Mouse (Mus musculus) spleen, adult 18-20 months (tissue): Measurements from ENCODE around the gene Mgat4c.

Source experiments
- DNase-seq, 2 experiments: peaks; one replicate each; pipeline ENCODE4 v3.0.0; 2022; ENCODE audit warnings: mixed read lengths in 2 of 2

The Mgat4c gene

GRCm38 (mm10) chr10:101681437-101681912, at the start of gene Mgat4c:
Gene Mgat4c, plus strand, starts transcription at chr10:101681487.
- no peak for DNase-seq

DNA sequence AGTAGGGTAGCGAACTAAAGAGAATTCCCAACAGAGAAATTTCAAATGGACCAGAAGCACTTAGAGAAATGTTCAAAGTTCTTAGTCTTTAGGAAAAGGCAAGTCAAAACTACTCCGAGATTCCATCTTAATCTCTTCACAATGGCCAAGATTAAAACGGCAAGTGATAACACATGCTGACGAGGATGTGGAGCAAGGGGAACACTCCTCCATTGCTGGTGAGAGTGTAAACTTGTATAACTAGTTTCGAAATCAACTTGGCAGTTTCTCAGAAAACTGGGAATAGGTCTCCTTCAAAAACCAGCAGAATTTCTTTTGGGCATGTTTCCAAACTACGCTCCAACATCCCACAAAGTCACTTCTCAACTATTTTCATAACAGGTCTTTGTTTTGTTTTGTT, 46.0 kb upstream of the Mgat4c start:
- DNase-seq = no peak

DNA sequence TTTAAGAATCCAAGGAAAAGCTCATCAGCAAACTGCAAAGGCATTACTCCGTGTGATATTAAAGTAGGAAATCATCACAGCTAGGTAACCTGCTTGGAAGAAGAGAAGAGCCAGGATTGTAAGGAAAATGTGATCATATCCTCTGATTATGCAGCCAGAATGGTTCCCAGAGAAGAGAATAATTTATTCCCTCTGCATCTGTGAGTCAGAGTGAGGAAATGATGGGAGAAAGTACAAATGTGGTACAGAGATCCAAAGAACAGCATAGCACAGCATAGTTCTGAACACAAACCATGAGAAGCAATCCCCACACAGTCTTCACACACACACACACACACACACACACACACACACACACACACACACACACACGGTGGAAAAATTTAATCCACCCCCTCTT, 40.2 kb upstream of the Mgat4c start:
- no peak for DNase-seq

GRCm38 (mm10) chr10:101681914-101682313, 627 bp downstream of the Mgat4c start:
- no peak for DNase-seq

DNA sequence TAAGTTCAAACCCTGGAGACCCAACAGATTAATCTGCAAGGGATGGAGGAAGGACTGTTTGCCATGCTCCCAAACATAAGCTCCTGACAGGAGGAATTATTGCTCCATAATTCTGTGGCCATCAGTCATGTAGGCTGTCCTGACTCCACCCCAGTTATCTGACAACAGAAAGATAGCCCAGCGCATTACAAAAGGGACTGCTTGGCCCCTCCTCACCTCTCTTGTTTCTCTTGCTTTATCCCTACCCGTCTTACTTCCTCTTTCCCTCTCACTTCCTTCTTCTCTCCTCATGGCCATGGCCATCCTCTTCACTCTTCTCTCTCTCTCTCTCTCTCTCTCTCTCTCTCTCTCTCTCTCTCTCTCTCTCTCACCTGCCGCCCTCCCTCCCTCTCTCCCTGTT, 80.5 kb downstream of the Mgat4c start:
- no peak for DNase-seq

DNA sequence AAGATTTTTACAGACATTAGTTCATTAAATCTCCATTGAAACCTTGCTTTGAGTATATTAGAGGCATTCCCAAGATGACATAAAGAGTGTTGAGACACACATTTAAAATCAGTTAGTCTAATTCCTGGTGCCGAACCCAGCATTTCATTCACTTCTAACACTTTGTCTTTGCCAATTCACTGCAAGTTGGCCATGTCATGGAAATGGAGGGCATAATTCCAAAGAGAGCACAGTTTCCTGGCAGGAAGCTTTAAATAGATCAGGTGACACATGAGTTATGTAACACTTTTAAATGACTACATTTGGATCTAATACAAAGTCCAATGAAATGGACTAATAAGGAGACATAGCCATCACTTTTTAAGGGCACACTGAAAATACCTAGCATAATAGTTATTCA, 89.4 kb downstream of the Mgat4c start:
- no peak for DNase-seq

DNA sequence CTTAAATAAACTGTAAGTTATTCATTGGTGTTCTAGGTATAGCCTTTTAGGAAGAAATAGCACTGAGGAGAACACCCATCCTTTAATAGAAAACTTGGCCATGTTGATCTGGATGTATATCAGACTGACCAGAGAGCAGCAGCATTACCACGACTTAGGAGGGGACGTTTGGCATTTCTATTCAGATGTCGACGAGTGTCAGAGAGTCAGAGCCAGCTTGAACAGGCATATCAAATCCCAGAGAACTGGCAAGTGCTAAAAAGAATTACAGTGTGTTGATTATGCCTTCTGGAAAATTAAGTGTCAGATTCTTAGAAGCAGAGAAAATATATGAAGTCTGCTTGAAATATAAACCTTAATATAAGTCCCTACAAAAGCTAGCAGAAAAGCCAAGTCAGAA, 89.9 kb downstream of the Mgat4c start:
- DNase-seq = no peak

DNA sequence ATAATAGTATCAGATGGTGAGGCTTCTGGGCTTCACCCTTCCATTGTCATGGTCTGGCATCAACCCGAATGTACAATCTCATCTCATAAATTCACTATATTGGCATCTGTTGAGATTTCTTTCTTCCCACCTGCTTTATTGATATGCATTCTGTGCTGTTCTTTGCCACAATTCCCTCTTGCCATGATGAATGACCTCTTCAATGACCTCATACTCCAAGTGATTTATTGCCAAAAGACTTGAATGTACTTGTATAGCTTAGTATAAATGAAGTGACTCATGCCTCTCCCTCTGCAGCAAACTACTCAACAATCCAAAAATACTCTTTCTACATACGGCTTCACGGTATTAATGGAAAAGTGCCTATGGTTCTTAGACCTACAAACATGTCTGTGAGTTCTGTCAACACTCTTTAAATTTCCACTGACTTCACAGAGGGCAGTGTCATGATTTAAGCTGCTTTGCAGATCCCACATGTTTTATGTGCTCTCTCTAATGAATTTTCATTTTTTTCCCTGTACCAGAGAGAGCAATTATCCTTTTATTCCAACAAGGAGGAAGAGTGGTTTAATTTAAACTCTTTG, 102.0 kb downstream of the Mgat4c start:
- no peak for DNase-seq

- no peak for DNase-seq
Measured at GRCm38 (mm10) chr10:101795507-101795906, 114.2 kb downstream of the Mgat4c start.

- DNase-seq = no peak
Measured at GRCm38 (mm10) chr10:101798831-101799474, 117.7 kb downstream of the Mgat4c start.

DNA sequence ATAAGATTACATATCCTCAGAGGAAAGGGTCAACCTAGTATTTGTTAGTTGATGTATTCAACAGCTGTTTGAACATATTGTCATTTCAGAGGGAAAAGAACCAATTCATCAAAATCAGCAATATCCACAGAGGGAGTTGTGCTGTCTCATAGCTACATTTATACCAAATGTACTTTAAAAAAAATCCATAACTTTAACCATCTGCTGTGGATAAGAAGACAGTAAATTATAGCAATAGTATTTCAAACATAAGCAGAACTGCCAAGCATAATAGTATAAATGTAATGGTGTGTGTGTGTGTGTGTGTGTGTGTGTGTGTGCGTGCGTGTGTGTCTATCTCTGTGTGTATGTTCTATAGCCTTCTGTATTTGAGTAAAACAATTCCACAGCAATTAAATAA, 127.5 kb downstream of the Mgat4c start:
- DNase-seq = no peak

DNA sequence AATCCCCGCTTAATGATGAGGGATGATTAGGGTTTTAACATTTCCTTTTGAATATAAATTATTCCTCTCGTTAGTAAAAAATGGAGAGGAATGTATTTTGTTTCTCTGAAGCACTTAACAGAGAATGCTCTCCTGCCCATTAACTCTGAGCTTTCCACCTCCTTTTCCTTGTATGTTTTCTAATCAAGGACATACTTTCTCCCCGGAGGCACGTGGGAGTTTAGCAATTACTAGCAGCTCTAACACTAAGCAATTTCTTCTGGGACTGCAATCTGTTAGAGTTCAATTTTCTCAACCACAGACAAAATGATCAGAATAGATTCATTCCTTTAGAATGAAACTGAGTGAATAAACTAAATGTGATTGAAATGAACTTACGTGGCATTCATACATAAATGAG, 135.6 kb downstream of the Mgat4c start:
- no peak for DNase-seq

GRCm38 (mm10) chr10:101827944-101828343, 146.7 kb downstream of the Mgat4c start:
- DNase-seq = no peak

DNA sequence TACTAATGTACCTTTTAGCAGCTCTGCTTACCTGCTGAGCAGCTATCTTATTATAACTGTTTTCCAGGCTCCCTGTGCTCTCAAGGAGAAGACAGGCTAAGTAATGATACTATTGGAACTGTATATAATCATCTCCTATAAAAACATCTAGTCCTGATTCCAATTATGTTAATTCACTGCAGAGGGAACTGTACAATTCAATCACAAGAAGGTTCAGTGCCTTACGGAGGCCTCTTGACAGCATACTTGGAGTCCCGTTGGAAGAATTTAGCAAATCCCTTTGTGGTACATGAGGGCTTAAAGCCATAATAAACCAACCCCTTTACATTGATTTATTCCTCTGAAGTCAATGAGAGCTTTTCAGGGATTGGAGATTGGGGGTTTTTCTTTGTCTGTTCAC, 174.8 kb downstream of the Mgat4c start:
- DNase-seq = no peak

GRCm38 (mm10) chr10:101889866-101890265, 208.6 kb downstream of the Mgat4c start:
- DNase-seq = no peak

DNA sequence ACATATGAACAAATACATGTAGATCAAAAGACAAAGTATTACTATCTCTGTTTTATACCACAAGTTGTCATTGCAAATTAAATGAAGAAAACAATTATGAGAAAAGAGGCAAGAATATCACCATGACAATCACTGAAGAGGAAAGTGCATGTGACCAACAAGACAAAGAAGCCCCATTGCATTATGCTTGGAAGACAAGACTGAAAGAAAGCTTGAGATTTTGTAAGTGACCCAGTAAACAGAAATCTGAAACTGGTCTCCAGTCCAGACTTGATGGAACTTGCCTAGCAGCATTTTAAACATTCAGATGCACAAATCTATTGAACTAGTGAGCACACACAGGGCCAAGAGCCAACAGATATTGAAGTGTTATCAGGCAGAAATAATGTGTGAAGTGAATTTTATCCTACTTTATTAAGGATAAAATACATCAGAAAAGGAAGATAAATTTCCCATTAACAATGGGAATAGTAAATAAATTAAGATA, 236.1 kb downstream of the Mgat4c start:
- no peak for DNase-seq

GRCm38 (mm10) chr10:101997612-101998011, 316.3 kb downstream of the Mgat4c start:
- no peak for DNase-seq

DNA sequence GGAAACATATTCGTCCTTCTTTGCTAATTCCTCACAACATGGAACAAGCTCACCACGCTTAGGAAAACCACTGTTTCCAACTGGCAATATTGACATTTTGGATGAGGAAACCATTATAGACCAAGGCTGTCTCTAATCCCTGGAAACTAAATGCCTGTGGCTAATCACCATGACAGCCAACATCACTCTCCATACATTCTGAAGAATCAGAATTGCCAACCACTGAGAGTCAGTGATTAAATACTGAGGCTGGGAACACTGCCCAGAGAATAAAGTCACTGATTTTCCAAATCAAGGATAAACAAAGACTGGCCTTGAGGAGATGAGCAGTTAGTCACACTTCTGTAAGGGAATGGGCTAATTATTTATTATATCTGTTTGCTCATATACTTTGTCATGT, 361.2 kb downstream of the Mgat4c start:
- DNase-seq = no peak

DNA sequence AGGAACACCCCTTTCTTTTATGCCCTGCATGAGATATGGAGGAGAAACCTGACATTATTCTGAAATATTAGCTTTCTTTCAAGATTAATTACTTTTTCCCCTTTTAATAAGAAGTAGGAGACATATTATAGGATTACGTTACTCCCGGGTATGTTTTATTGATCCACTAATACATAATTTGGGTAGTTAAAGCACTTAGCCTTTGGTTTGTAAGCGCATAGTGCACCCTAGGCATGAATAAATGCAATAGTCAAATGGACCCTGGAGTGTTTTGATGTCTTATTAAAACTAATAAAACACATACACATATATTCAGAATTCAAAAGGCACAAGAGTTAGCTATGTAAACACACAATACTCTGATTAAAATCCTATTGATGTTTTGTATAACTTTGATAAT, 374.9 kb downstream of the Mgat4c start:
- no peak for DNase-seq

- DNase-seq = no peak
Measured at GRCm38 (mm10) chr10:102056975-102057565, 375.8 kb downstream of the Mgat4c start.

DNA sequence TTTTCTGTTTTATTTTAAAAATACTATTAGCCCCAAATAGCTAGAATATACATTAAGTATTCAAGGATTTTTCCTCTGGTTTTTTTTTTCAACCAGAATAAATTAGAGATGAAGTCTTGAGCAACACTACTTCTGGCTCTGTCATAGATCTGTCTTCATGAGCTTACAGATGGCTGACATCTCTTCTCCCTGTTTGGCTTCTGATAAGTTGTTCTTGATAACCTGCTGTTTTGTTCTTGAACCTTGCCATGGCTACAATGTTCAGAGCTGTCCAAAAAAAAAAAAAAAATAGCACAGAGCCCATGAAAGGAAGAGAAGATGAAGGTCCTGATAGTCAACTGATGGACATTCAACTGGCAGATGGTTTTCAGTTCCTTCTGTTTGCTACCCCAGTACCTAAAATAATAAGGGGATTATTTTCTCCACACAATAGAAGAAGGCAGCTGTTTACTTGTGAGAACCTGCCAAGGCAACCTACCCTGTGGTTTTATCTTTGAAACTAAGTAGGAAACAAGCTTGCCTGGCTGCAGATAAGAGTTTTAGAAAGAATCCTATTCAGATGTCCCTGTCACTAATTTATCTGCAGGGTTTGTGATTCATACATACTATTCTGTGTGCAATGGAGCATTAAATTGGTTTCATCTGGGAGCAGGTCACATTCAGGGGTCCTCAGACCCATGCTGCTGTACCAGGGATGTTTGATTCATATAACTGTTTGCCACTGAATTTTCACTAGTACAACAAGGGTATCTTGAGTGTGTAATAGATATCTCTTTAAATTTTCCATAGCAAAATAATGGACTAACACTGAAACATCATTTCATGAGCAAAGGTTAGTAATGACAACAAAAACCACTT, 393.5 kb downstream of the Mgat4c start:
- DNase-seq = no peak

GRCm38 (mm10) chr10:102123153-102123552, 441.9 kb downstream of the Mgat4c start:
- no peak for DNase-seq

DNA sequence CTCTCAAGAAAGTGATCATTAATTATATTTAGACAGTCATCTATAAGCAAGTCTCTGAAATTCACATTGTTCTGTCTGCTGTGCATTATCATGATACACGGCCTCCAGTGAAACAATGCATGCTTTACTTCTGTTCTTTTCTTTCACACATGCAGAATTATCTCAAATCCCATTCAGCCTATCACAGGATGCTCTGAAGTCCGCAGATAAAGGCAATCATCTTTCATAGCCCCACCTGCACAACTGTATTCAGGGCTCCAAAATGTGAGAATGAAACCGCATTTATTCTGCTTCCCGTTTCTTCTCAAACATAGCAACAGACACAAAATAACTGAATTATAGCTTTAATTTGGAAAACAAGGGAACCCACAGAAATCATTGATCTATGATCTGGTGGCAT, 446.1 kb downstream of the Mgat4c start:
- DNase-seq = no peak
